Mouse (Mus musculus) liver, embryonic 12.5 days (tissue): Measurements from ENCODE around the gene Vkorc1. TPM values are rescaled to one million over a fixed set of nuclear protein-coding genes. Genes with fewer than 3 reads are reported as not detected.

ENCODE experiments used
- ATAC-seq: fragments of 200-750 bp; cut with Nextera tagmentation; 2 replicates; pipeline ENCODE4 v1.8.0; 2017; ENCODE audit warnings: moderate number of reproducible peaks, mild to moderate bottlenecking, moderate library complexity
- H3K27ac ChIP-seq: fragments of 300-500 bp; sonication (generic); 2 replicates; pipeline ENCODE4 v1.5.1; 2016; ENCODE audit warnings: mild to moderate bottlenecking
- H3K27me3 ChIP-seq: fragments of 300-500 bp; sonication (generic); replicated peaks from 2 replicates; pipeline ENCODE4 v1.6.1; 2016; ENCODE audit warnings: mild to moderate bottlenecking, moderate library complexity
- H3K36me3 ChIP-seq: fragments of 300-500 bp; sonication (generic); 2 replicates; pipeline ENCODE4 v1.6.1; 2016; ENCODE audit warnings: mild to moderate bottlenecking, moderate library complexity
- H3K4me1 ChIP-seq: fragments of 300-500 bp; sonication (generic); 2 replicates; pipeline ENCODE4 v1.6.1; 2016
- H3K4me2 ChIP-seq: fragments of 300-500 bp; sonication (generic); 2 replicates; pipeline ENCODE4 v1.6.1; 2016; ENCODE audit warnings: mild to moderate bottlenecking, moderate library complexity
- H3K4me3 ChIP-seq: fragments of 300-500 bp; sonication (generic); 2 replicates; pipeline ENCODE4 v1.5.1; 2016; ENCODE audit warnings: mild to moderate bottlenecking, moderate library complexity
- H3K9ac ChIP-seq: fragments of 300-500 bp; sonication (generic); 2 replicates; pipeline ENCODE4 v1.6.1; 2016; ENCODE audit warnings: mild to moderate bottlenecking, moderate library complexity
- H3K9me3 ChIP-seq: fragments of 300-500 bp; sonication (generic); replicated peaks from 2 replicates; pipeline ENCODE4 v1.6.1; 2016; ENCODE audit warnings: mild to moderate bottlenecking, moderate library complexity
- WGBS: fragments of 180-500 bp; shearing (Covaris S2); methylation state at CpG from one replicate; pipeline ENCODE4 v1.1.7; 2016; ENCODE audit not compliant: insufficient replicate concordance; 5-methylcytosine and 5-hydroxymethylcytosine counted together
- polyA plus RNA-seq: library from polyadenylated mRNA; unstranded; fragments of >200 nt; fragmentation: Nextera tagmentation; extraction: Ambion mirVana; gene quantifications from 2 replicates; pipeline ENCODE4 v1.2.1, GENCODE M21; 2016

Gene Vkorc1
- polyA plus RNA-seq, 1 experiment from 2014 or later: 80.3 TPM

DNA sequence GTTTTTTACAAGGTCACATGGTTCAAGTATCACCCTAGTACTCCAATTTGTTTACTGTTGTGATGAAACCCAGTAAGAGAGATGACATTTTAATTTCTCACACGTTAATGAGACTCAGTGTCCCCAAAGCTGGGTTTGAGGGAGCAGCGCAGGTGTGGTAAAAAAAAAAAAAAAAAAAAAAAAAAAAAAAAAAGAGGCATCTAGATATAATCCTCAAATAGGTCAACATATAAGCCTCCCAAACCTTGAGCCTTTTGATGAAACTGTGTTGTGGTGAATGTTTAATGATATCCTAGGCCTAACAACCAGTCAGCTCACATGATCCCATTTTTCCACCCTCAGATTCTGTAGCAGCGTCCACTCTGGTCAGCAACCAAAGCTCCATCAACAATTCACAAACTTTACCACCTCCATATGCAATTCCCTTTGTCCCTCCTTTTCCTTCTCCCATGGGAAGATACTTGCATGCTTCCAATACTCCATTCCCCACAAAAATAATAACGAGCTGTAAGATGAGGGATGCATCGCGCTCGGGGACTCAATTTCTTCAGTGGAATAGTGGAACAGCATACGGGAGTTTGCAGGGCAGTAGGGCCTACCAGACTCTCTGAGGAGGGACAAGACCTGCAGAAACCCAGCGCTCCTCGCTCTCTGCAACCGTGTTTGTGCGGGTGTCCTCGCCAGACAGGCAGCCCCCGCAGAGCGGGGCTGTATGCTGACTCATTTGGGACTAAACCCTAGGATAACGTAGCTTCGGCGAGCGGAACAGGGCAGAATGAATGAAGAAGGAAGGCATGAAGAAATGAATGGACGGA, 20.4 kb downstream of the Vkorc1 start:
- Histone ChIP-seq H3K4me2 (peak overlapping the region; percentile 89), H3K9ac (peak overlapping the region; percentile 98), H3K4me1 (peaks cover 52% of the 10 kb centered on the region), H3K4me3 (peak overlapping the region; percentile 97), H3K9me3 (peaks cover 23% of the 10 kb centered on the region), H3K36me3 (peaks cover 60% of the 10 kb centered on the region), H3K27ac (peak overlapping the region; percentile 97), H3K27me3 (no peaks in the 10 kb centered on the region)
- ATAC-seq: peak; percentile 33
- 5% methylated on average over 20 of the region's 20 CpGs for WGBS

DNA sequence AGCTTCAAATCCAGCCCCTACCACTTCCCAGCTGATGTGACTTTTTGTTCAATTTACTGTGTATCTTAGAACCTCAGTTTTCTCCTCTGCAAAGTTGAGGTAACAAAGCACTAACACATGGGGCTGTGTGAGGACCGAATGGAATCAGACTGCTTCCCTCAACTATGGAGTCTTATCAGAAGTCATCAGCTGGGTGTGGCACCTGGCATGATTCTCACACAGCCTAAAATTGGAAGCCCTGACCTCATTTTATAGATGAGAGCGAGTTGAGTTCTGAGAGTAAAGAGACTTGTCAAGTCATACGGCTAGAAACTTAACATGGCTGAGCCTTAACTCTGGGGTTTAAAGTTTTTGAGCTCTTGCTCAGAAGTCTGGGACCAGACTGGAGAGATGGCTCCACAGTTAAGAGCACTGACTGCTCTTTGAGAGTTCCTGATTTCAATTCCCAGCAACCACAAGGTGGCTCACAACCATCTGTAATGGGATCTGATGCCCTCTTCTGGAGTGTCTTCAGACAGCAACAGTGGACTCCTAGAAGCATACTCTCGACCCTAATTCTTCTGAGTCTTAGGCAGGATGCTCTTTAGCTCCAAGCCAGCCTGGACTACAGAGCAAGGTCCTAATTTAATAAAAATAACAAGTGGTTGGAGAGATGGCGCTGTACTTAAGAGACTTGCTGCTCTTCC, 25.1 kb downstream of the Vkorc1 start:
- H3K9ac ChIP-seq: no peak overlapping the region
- H3K4me1 ChIP-seq: peaks cover 49% of the 10 kb centered on the region
- H3K4me2 ChIP-seq: no peak overlapping the region
- peaks cover 66% of the 10 kb centered on the region for H3K36me3 ChIP-seq
- H3K27me3 ChIP-seq: no peaks in the 10 kb centered on the region
- 63% methylated on average over 5 of the region's 5 CpGs for WGBS
- H3K27ac ChIP-seq: no peak overlapping the region
- H3K9me3 ChIP-seq: no peaks in the 10 kb centered on the region
- no peak for ATAC-seq
- H3K4me3 ChIP-seq: no peak overlapping the region

DNA sequence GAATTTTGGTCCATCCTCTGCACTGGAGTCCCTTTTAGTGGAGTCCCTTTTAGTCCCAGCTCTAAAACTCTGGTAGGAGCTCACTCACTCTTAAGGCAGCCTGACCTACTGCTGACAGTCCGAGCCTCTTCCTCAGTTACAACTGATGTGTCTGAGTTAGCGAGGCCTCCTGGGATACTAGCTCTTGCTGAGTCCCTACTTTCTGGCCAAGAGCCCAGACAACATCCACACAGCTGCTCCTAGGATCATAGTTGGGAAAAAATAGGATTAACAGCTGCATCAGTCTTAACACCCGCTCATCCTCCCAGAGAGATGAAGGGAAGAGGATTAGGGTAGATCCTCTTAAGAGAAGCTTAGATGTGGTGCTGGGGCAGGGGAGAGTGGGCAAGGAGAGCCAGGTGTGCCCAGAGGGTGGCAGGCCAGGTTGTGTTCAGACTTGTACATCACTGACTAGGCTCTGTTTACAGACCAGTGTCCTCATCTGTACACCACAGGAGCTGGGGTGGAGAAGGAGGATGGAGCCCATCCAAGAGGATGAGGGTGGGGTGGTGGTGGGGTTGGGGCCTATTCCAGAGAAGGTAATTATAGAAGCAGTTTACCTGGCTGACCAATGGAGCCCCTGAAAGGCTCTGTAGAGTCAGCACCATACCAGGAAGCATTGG, 26.1 kb downstream of the Vkorc1 start:
- Histone ChIP-seq H3K9me3 (no peaks in the 10 kb centered on the region), H3K27ac (no peak overlapping the region), H3K36me3 (peaks cover 74% of the 10 kb centered on the region), H3K27me3 (no peaks in the 10 kb centered on the region), H3K9ac (no peak overlapping the region), H3K4me2 (no peak overlapping the region), H3K4me1 (peaks cover 39% of the 10 kb centered on the region), H3K4me3 (no peak overlapping the region)
- no peak for ATAC-seq
- WGBS: 84% methylated on average over 3 of the region's 3 CpGs

DNA sequence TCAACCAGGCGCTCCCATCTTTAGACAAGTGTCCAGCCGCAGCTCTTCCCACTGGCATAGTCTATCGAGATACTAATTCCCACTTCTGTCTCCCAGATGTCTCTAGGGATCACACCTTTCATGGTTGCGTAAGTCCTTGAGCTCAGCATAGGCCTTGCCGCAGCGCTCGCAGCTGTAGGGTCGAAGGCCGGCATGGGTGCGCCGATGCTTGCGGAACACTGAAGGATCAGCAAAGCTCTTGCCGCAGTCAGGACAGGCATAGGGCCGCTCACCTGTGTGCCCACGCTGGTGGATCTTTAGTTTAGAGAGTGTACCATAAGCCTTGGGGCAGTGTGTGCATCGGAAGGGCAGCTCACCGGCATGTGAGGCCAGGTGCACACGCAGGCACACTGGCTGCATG, 27.8 kb downstream of the Vkorc1 start:
- 92% methylated on average over 18 of the region's 18 CpGs for WGBS
- Histone ChIP-seq H3K4me1 (peaks cover 25% of the 10 kb centered on the region), H3K9me3 (no peaks in the 10 kb centered on the region), H3K27ac (no peak overlapping the region), H3K36me3 (peaks cover 62% of the 10 kb centered on the region), H3K9ac (no peak overlapping the region), H3K4me3 (no peak overlapping the region), H3K27me3 (no peaks in the 10 kb centered on the region), H3K4me2 (no peak overlapping the region)
- no peak for ATAC-seq

DNA sequence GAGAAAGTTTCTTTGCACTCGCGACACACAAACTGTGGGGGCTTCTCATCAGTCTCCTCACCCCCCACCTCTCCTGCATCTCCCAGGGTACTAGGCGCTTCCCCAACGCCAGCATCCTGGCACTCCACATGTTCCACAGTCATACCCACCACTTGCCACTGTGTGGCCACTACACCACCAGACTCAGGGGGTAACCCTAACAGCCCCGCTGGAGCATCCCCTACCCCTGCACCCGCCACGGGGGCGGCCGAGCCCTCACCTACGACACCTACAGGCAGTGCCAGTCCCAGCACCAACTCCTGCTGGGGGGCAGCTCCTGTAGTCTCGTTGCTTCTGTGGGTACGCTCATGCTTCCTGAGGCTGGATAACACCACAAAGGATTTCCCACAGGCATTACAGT, 29.0 kb downstream of the Vkorc1 start:
- Histone ChIP-seq H3K4me2 (no peak overlapping the region), H3K36me3 (peaks cover 52% of the 10 kb centered on the region), H3K9me3 (no peaks in the 10 kb centered on the region), H3K9ac (no peak overlapping the region), H3K27ac (no peak overlapping the region), H3K27me3 (no peaks in the 10 kb centered on the region), H3K4me3 (no peak overlapping the region), H3K4me1 (peaks cover 14% of the 10 kb centered on the region)
- 89% methylated on average over 12 of the region's 12 CpGs for WGBS
- ATAC-seq: no peak

DNA sequence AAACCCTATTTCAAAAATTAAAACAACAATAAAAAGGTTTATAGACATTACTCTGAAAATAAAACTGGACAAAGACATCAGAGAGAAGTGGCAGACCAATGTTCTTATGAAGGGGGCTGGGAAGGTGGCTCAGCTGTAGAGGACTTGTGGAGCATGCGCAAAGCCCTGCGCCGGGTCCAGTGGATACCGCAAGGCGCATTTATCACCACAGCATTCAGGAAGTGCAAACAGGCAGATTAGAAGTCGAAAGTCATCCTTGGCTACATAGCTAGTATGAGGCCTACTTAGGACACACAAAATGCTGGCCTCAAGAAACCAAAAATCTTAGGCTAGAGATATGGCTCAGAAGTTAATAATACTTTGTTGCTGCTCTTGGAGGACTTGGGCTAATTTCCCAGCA, 37.2 kb downstream of the Vkorc1 start:
- Histone ChIP-seq H3K4me1 (peaks cover 15% of the 10 kb centered on the region), H3K9me3 (no peaks in the 10 kb centered on the region), H3K27me3 (no peaks in the 10 kb centered on the region), H3K4me2 (no peak overlapping the region), H3K27ac (no peak overlapping the region), H3K9ac (no peak overlapping the region), H3K36me3 (no peaks in the 10 kb centered on the region), H3K4me3 (no peak overlapping the region)
- 27% methylated on average over 6 of the region's 6 CpGs for WGBS
- peak; percentile 69 for ATAC-seq

DNA sequence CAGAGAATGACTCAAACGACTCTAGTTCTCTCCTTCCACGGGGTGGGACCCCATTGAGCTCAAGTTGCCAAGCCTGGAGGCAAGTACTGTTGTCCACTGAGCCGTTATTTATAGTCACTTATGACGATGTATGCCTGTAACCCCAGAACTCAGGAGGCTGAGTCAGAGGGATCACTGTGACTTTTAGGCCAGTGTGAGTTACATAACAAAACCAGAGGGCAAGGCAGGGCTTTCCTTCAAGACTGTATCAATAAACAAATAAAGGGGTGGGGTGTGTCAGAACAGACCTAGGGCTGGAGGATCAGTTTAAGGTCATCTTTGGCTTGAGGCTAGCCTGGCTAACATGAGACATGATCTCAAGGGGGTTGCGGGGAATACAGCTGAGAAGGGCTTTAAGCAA, 44.5 kb downstream of the Vkorc1 start:
- no peak for ATAC-seq
- Histone ChIP-seq H3K27ac (no peak overlapping the region; the same call in 1 of the 2 replicates), H3K4me3 (no peak overlapping the region), H3K9me3 (no peaks in the 10 kb centered on the region), H3K27me3 (no peaks in the 10 kb centered on the region), H3K4me2 (no peak overlapping the region), H3K4me1 (peaks cover 14% of the 10 kb centered on the region), H3K9ac (no peak overlapping the region), H3K36me3 (peaks cover 21% of the 10 kb centered on the region)
- WGBS: 59% methylated on average over 5 of the region's 5 CpGs

DNA sequence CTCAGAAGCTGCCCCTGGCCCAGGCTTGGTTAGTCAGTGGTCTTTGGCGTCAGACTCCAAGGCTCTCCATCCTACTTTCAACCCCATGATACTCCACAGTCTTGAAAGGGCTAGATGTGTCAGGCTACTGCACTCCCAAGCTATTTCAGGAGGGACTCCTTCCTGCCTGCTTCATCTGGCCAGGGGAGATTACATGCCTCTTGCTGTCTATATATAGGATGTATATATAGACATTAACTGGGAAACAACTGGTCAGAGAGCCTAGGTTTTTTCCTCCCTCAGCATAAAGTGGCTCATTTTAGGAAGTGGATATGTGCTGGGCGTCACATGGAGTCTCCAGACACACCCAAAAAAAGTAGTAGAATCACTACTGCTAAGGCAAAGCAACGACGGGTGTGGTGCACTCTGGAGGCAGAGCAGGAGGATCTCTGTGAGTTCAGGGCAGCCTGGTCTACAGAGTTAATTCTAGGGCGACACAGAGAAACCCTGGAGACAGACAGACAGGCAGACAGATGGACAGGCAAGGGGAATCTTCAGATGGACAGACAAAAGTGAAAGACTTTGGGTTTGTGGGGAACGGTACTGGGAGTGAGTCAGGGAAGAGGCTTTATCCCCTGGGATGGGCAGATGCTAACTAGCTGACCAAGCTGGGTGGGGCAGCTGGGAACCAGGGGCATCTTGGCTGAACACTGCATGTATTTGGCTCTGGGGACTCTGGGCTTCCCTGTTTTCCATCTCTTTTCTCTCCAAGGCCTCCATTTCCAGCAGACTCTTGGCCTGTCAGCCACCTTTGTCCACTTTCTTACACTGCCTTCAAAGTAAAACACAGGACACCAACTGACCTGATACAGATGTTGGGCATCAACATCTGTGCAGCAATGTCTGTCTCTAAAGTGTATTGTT, 45.2 kb downstream of the Vkorc1 start:
- 39% methylated on average over 6 of the region's 6 CpGs for WGBS
- H3K4me1 ChIP-seq: peaks cover 14% of the 10 kb centered on the region
- H3K27ac ChIP-seq: peak overlapping the region; percentile 64
- H3K4me2 ChIP-seq: no peak overlapping the region
- no peaks in the 10 kb centered on the region for H3K9me3 ChIP-seq
- no peak overlapping the region for H3K4me3 ChIP-seq
- H3K36me3 ChIP-seq: peaks cover 24% of the 10 kb centered on the region
- H3K27me3 ChIP-seq: no peaks in the 10 kb centered on the region
- no peak overlapping the region for H3K9ac ChIP-seq
- ATAC-seq: peak; percentile 48; the same call in 1 of the 2 replicates

Other genes with a start within 250 kb of the Vkorc1 start
- gene Bcl7c, start 186.7 kb downstream of the Vkorc1 start, polyA plus RNA-seq: 40.6 and 43.6 TPM in 2 replicates
- 3.6 and 4.6 TPM in 2 replicates for gene Ctf1, start 182.9 kb downstream of the Vkorc1 start, polyA plus RNA-seq
- 0.13 and 0.26 TPM in 2 replicates for gene Ctf2, start 163.5 kb downstream of the Vkorc1 start, polyA plus RNA-seq
- 3.7 TPM in 2 replicates for gene Fbxl19, start 151.1 kb downstream of the Vkorc1 start, polyA plus RNA-seq
- 14.8 and 15.0 TPM in 2 replicates for gene Orai3, start 125.8 kb downstream of the Vkorc1 start, polyA plus RNA-seq
- gene Setd1a, start 118.9 kb downstream of the Vkorc1 start, polyA plus RNA-seq: 13.1 and 13.7 TPM in 2 replicates
- gene Gm49388, start 110.0 kb downstream of the Vkorc1 start, polyA plus RNA-seq: not detected in 2 replicates
- 28.0 and 29.8 TPM in 2 replicates for gene Hsd3b7, start 95.0 kb downstream of the Vkorc1 start, polyA plus RNA-seq
- gene Stx4a, start 71.3 kb downstream of the Vkorc1 start, polyA plus RNA-seq: 19.0 and 21.1 TPM in 2 replicates
- gene Stx1b, start 71.1 kb downstream of the Vkorc1 start, polyA plus RNA-seq: 0.20 and 0.56 TPM in 2 replicates
- gene Zfp646, start 19.4 kb downstream of the Vkorc1 start, polyA plus RNA-seq: 8.6 and 9.1 TPM in 2 replicates
- 11.2 and 11.3 TPM in 2 replicates for gene Zfp668, start 18.8 kb downstream of the Vkorc1 start, polyA plus RNA-seq
- gene Prss53, start 4.6 kb downstream of the Vkorc1 start, polyA plus RNA-seq: 0.26 and 0.49 TPM in 2 replicates
- not detected in 2 replicates for gene Gm21974, start 163 bp downstream of the Vkorc1 start, polyA plus RNA-seq
- 81.3 and 82.2 TPM in 2 replicates for gene Bckdk, start 8.5 kb upstream of the Vkorc1 start, polyA plus RNA-seq
- 29.5 and 31.0 TPM in 2 replicates for gene Kat8, start 16.9 kb upstream of the Vkorc1 start, polyA plus RNA-seq
- 4.0 and 4.4 TPM in 2 replicates for gene Prss8, start 34.5 kb upstream of the Vkorc1 start, polyA plus RNA-seq
- gene Prss36, start 51.1 kb upstream of the Vkorc1 start, polyA plus RNA-seq: 3.9 and 5.1 TPM in 2 replicates
- gene Fus, start 71.8 kb upstream of the Vkorc1 start, polyA plus RNA-seq: 217 and 225 TPM in 2 replicates
- 32.9 and 33.8 TPM in 2 replicates for gene Pycard, start 98.2 kb upstream of the Vkorc1 start, polyA plus RNA-seq
- not detected in 2 replicates for gene Trim72, start 108.3 kb upstream of the Vkorc1 start, polyA plus RNA-seq
- 2.1 and 2.2 TPM in 2 replicates for gene Itgam, start 167.0 kb upstream of the Vkorc1 start, polyA plus RNA-seq
- not detected in 2 replicates for gene Gm49368, start 167.1 kb upstream of the Vkorc1 start, polyA plus RNA-seq
- 0.17 and 0.19 TPM in 2 replicates for gene Itgax, start 233.9 kb upstream of the Vkorc1 start, polyA plus RNA-seq